Mouse (Mus musculus) megakaryocyte-erythroid progenitor cell, adult 5-6 weeks (primary cell): ENCODE measurements at regions not wholly inside any gene's neighbourhood (a gene's known extent, or its start where the extent isn't known, plus 50 kb on each side); places are given as distances from the start of the nearest gene placed in this dataset.

ENCODE experiments used
- ATAC-seq: replicated peaks from 2 replicates; pipeline ENCODE4 v1.8.0; 2016; ENCODE audit warnings: mild to moderate bottlenecking, inconsistent platforms; ENCODE audit not compliant: severe bottlenecking, poor library complexity, low FRiP score, low TSS enrichment

DNA sequence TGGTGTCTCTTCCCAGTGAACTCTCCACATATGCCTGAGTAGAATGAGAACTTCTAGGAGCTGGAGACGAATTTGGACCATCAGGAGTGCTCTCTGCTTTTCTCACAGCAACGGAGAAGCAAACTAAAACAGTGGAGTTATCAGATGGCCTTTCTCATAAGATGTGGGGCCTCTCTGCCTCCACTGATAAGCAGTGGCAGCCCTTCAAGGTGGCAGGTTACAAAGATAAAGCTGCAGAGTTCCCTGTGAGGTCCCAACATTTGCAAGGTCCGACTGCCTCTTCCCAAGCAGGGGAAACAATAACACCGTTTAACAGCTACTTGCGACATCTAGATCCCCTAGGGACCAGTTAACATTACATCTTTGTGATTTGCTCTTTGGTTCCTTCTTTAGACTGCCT lies 71.5 kb upstream of the Smyd2 start:
- ATAC-seq, result no peak

DNA sequence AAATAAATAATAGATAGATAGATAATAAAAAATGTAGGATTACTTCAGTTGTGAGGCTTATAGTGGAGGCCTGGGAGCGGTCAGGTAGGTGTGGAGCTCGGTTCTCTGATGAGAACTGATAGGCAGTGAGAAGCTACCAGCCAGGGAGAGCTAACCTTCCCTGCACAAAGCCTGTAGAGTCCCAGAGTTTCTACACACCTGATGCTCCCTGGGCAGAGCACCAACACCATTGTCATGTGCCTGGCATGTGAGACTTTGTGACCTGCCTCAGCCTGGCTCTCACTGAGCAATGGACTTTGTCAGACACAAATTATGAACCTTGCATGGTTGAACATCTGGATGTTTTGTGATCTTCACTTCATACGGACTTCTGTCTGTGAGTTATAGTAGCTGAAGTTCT lies 71.1 kb upstream of the Smyd2 start:
- no peak for ATAC-seq

DNA sequence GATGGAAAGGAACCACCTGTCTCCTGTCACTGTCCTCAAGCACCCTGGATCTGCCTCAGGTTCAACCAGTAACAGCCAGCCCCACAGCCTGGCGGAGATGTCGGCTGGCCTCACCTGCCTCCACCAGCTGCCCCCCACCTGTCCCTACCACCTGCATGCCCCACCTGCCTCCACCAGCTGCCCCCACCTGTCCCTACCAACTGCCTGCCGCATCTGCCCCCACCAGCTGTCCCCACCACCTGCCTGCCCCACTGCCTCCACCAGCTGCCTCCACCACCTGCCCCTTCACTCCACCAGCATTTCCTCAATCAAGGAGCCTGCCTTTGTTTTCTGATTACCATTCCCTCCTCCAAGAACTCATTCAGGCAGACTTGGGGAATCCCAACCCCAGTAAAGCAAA lies 68.9 kb upstream of the Smyd2 start:
- ATAC-seq, result no peak

DNA sequence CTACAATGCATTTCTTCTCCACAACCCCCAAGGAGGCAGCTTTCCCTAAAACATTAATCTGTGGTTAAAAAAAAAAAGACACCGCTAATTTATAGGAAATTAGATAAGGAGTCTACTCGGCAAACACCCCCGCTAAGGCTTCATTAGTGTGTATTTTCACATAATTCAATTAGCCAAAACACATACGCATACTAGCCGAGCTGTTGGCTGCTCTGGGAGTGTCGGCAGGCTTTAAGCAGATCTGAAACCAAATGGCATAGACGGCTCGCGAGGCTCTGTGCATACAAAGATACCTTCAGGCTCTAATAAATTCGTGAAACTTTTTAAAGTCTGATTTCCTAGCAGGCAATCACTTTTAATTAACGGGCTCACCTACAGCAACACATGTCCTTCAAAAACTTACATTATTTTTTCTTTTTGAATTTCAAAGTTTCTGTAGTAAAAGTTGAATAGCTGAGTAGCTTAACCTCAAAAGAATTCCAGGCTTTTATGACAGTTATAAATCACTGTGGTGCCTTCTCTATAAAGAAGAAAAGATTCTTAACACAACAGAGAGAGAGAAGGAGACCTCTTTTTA lies 68.0 kb upstream of the Smyd2 start:
- ATAC-seq, result no peak

DNA sequence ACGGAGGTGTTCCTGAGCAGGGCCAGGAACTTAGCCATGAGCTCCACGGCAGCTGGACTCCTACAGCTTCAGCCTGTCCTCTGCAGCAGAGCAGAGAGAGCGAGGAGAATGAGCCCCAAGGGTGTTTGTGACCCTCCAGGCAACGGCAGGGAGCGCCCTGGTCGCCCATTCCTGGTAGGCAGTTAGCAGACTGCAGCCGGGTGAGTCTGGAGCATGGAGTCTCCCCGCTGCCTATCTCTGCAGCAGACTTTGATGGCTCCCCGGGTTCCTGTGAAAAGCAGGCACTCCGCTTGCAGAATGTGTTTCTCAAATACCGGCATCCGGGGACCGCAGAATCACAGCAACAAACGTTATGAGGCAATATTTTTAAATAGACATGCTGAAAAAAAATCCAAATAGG lies 67.2 kb upstream of the Smyd2 start:
- no peak for ATAC-seq

DNA sequence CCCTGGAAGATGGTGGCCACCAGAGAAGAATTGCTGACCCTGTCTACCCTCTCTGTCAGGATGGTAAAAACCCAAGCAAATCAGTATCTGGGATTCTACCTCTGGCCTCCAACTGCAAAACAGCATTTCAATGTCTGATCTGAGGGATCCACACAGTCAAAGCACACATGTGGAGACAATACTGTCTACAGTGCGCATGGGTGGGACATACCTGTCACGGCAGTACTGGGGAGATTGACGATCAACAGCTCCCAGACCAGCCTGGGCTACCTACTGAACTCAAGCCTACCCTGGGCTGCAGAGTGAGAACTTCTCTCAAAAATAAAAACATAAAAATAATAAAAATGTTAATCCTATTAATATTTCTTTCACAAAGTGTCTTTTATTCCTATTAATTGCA lies 66.7 kb upstream of the Smyd2 start:
- no peak for ATAC-seq

DNA sequence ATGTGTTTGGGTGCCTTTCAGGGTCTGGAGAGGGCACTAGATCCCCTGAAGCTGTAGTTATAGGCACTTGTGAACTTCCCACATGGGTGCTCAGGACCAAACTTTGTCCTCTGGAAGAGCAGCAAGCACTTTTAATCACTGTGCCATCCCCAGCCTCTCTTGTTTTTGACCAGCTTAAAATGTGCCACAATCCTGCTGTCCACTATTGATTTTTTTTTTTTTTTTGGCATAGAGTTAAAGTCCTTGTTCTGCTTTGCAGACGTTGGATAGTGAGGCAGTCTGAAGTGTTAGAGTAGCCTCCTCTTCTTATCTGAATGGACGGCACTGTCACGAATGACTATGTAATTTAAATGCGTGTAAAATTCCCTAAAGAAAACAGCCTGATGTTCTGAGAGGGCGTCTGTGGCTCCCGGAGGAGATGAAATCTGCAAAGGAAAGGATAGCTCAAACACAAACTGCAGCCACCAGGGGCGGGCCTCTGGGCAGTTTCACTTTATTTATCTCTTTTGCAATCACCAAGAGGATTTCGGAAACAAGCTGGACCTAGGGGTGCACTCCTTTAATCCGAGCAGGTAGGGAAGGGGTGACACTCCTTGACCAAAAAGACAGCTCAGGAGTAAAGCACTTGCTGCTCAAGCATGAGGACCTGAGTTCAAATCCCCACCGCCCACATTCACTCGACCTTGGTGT lies 63.5 kb upstream of the Smyd2 start:
- ATAC-seq, result no peak

DNA sequence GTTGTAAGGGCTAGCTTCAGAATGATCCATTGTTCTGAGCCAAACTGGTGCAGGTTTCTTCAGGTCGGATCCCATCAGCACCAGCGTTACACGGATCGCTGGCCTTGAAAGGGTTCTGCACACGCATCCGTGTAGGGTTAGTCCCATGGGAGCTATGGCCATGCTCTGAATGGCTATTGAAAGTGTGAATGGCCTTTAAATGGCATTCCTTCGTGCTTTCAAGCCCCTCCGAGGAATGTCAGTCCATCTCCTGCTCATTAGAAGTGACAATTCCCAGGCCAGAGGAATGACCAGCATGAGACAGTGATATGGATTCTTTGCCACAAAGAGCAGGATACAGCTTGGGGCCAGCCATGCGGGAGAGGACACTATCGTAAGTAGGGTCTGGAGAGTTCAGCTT lies 56.1 kb upstream of the Smyd2 start:
- ATAC-seq, result no peak

DNA sequence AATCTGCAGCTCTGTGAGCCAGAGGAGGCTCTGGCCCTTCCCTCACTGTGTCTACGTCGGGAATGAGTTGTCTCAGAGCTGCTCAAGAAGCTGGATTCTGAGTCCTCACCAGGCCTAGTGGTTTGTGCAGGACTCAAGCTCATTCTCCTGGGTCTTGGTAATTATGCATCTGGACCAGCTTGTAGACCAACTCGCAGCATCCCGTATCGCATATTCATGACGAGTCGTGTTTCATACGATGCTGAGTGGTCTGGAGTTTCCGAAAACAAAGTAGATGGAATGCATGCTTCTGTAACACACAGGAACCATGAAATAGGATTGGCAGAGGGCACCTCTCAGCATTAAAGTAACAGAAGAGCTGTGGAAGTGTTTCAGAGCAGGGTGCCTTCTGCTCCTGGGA lies 53.5 kb upstream of the Smyd2 start:
- no peak for ATAC-seq

DNA sequence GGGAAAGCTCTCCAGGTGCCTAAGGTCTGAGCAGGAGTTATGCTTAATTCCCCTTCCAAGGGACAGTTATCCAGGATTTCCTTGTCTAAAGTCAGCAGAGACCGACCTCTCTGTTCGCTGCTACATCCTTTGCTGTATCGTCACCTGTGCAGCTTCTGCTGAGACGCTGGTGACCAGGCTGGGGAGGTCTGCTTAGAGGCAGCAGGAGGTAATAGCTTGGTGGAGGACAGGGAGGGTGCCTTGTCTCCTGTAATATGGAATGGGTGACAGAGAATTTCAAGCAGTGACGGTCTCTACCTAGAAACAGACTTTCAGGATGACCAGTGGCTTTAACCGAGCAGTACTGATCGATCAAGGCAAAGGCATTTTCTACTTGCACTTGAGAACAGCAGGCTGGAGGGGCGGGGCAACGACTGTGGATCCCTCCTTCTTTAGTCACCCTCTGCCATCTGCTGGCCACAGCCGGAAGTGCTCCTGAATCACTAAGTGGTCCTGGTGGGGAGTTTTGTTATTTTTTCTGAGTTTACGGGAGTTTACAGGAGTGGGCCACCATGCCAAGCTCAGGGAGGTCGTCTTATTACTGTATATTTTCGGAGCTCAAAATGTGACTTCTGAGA lies 50.7 kb upstream of the Smyd2 start:
- ATAC-seq, result peak; percentile 94
